Mouse (Mus musculus) bone marrow macrophage, adult 2 months (primary cell): ENCODE measurements around the gene Plagl1. TPM values are rescaled to one million over a fixed set of nuclear protein-coding genes. Genes with fewer than 3 reads are reported as not detected.

Experiments used
- H3K27ac ChIP-seq: 2 replicates; pipeline ENCODE4 v1.5.1; 2012; ENCODE audit warnings: low read depth, low read length; ENCODE audit not compliant: insufficient read depth
- H3K4me1 ChIP-seq: 2 replicates; pipeline ENCODE4 v1.6.1; 2012; ENCODE audit warnings: low read length; ENCODE audit not compliant: control insufficient read depth, insufficient read depth
- H3K4me3 ChIP-seq: 2 replicates; pipeline ENCODE4 v1.5.1; 2012; ENCODE audit warnings: mild to moderate bottlenecking, low read length, moderate library complexity; ENCODE audit not compliant: insufficient read depth
- CTCF ChIP-seq: IDR thresholded peaks from 2 replicates; pipeline ENCODE4 v1.5.1; 2012; ENCODE audit warnings: low read depth, mild to moderate bottlenecking, low read length, moderate library complexity
- POLR2A ChIP-seq: IDR thresholded peaks from 2 replicates; pipeline ENCODE4 v1.6.1; 2012; ENCODE audit warnings: mild to moderate bottlenecking, low read depth, low read length, borderline replicate concordance
- polyA plus RNA-seq: library from polyadenylated mRNA; stranded (reverse); fragments of >200 nt; gene quantifications from 2 replicates; pipeline ENCODE4 v1.2.4, GENCODE M21; 2012; ENCODE audit not compliant: missing spikeins, insufficient read depth, insufficient read length

The Plagl1 gene
- polyA plus RNA-seq, 1 experiment, result not detected

DNA sequence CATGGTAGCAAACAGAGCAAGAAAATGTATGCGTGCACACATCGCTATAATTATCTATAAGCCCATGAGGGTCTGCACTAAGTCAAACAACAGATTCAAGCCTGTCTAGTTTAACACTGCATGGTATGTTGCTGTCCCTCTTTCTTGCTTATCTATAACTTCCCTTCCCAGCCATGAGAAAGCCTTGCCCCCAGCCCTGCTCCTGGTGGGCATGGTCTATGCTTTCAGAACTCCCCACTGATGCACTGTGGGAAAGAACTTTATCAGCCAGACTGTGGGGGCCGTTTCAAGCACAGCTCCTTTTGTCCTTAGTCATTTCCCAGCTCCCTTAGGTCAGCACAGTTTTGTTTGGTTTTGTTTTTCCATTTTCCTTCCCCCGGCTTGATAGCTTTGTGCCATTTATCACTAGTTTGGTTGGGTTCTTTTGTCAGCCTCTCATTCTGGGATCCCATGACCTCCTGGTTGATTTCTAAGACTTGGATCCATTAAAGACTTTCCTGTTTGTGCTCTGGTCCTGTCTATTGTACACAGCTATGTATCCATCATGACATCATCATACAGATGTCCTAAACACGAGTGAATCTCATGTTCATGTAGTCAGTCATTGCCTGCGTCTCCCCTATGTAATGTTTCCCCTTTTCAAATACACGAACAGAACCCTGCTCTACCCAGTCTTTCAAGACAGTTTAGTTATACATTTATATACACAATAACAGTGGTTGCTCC is 16.7 kb downstream of the Plagl1 start:
- H3K4me1 ChIP-seq, result peaks cover 4% of the 10 kb centered on the region; the same call in 1 of the 2 replicates
- TF ChIP-seq POLR2A (no peak), CTCF (no peak)
- H3K4me3 ChIP-seq, result no peak overlapping the region
- H3K27ac ChIP-seq, result no peak overlapping the region

DNA sequence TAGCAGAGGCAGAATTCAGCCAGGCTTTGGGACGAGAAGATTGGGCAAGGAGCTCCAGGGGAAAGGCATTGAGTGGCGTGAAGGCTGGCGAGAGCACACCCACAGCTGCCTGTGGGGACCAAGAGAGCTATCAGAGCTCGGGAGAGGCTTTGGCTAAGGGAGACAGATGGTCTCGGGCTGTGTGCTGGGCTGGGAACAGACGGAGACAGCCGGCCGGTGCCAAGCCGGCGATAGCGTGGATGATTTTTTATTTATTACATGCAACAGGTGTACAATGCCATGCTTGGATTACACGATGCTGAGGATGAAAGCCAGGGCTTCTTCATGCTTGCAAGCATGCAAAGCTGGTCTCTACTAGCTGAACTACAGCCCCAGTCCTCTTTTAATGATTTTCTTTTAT is 22.2 kb downstream of the Plagl1 start:
- Histone ChIP-seq H3K4me3 (no peak overlapping the region), H3K4me1 (no peaks in the 10 kb centered on the region), H3K27ac (no peak overlapping the region)
- TF ChIP-seq CTCF, result no peak

DNA sequence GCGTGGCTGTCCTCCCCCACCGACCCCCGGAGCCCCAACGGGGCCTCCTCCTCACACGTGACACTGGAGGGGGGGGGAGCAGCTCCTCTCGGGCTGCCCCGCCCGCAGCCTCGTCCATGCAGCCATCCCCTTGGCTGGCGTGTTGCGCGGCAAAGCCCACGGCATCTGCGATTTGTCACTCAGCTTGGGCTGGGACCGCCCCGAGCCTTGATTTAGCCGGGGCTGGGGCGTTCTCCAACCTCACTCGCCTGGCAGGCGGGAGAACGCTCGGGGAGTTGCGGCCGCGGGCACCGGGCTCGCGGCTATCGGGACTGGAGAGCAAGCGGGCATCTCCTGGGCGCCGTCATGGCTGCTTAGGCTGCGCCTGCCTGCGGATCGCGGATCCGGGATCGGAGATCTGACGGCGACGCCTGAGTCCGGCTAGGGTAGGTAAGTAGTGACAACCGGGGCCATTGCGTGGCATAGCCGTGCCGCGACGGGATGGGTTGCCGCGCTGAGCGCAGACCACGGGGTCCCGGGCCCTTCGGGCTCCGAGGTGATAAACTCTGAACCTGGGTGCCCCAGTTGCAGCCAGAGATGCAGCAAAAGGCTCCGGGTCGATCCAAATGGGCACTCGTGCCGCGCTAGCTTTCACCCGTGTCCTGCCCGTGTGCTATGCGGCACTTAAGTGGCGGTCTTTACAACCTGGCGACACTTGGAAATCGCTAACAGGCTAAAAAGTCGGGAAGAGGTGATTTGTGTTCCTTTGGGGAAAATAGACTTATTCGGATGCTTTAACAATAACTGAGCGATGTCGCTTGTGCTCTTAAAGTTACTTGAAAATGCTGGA is 30.5 kb downstream of the Plagl1 start:
- no peak overlapping the region for H3K27ac ChIP-seq
- TF ChIP-seq POLR2A (no peak), CTCF (no peak)
- no peaks in the 10 kb centered on the region for H3K4me1 ChIP-seq
- peak overlapping the region; percentile 61 for H3K4me3 ChIP-seq

DNA sequence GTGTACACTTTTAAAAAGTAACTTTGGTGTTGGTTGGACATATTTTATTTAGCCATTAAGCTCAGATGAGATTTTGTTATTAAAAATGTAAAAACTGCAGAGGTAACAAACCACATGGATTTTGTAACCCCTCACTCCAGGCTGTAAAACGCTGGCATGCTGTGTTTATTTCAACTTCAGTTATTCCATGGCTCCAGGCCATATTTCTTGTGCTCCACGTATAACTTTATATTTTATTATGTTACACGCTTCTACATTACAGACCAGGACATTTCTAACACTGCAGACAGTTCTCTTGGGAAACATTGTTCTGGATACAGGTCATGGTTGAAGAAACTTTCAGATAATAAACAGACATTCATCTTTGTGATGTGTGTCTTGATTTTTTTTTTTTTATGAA is 32.7 kb downstream of the Plagl1 start:
- Histone ChIP-seq H3K27ac (no peak overlapping the region), H3K4me1 (no peaks in the 10 kb centered on the region), H3K4me3 (no peak overlapping the region)
- TF ChIP-seq POLR2A (no peak), CTCF (no peak)

DNA sequence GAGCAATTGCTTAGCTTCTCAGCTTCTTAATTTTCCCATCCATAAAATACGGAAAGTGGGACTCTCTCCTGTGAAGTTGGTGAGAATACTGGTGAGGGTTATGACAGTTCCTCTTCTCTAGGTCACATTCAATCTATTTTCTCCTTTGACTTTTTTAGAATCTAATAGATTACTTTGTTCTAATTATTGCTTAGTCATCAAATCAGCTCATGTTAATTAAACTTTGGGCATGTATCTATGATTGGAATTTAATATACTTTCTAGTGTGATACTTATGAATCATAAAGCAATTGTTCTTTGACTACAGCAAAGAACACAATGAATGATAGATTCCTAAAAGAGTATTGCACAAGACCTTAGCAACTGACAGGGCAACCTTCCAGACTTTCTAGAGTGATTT is 38.6 kb downstream of the Plagl1 start:
- Histone ChIP-seq H3K4me1 (peaks cover 3% of the 10 kb centered on the region), H3K27ac (no peak overlapping the region), H3K4me3 (no peak overlapping the region)
- TF ChIP-seq CTCF (no peak), POLR2A (no peak)

DNA sequence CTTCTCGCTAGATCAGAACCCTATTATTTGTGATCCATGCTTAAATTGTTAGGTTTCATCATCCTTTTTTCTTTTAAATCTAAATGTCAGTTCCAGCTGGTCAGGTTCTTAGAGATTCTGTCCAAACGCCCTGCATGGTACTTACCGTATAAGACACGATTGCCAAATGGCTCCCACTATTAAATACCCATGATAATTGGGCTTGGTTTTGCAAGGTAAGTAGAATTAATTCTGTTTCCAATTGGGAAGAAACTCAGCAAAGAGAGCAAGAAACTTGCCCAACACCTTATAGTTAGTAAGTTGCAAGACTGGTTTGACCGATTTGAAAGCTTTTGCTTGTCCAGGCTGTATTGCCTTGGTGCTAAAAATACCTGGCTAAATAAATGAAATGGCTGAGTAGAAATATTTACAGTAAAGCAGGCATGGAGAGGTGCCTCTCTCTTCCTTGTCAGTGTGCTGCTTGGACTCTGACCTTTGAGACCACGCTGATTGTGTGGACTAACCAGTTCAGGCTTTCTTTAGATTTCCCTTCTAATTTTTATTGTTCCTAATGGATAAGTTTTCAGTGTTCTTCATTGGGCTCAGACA is 39.9 kb downstream of the Plagl1 start:
- TF ChIP-seq CTCF (no peak), POLR2A (no peak)

DNA sequence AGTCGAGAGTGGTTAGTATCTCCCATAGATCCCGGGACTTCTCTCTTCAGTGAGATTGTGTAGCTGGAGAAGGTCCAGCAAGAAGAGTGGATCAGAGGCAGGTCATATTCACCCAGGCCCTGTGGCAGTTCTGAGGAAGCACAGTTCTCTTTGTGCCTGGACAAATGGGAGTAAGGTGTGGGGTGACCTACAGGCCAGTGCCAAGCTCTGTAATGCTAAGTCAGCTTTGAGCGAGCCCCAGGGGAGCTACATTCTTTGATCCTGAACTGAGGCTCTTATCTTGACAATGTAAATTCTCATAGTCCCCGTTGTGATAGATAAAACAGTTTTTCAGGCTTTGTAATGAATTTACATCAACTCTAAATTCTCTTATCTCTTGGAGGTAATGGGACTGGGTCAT is 42.1 kb downstream of the Plagl1 start:
- peaks cover 4% of the 10 kb centered on the region for H3K4me1 ChIP-seq
- TF ChIP-seq CTCF (no peak), POLR2A (no peak)
- H3K27ac ChIP-seq, result no peak overlapping the region
- no peak overlapping the region for H3K4me3 ChIP-seq

More for the DNA sequence above, 39.9 kb downstream of the Plagl1 start:
- H3K4me1 ChIP-seq, result peaks cover 4% of the 10 kb centered on the region
- H3K27ac ChIP-seq, result no peak overlapping the region
- no peak overlapping the region for H3K4me3 ChIP-seq

DNA sequence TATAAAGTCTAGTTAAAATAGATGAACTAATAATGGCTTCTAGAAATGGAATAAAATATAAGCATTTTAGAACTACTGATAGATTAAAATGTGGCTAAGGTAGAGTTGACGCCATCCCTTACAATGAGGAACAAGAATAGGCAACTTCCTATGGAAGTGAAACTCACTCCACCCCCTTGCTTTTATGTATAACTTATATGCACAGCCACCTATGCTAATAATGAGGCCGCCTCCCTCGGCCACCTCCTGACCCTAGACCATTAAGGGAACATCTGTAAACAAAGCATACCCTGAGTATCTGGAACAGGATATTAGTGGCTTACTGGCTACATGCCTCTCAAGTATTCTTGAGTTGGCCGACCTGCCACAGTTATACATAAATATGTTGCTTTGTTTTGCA is 43.5 kb downstream of the Plagl1 start:
- Histone ChIP-seq H3K27ac (no peak overlapping the region), H3K4me3 (no peak overlapping the region), H3K4me1 (peaks cover 4% of the 10 kb centered on the region)
- no peak for TF ChIP-seq CTCF
- no peak for TF ChIP-seq POLR2A

DNA sequence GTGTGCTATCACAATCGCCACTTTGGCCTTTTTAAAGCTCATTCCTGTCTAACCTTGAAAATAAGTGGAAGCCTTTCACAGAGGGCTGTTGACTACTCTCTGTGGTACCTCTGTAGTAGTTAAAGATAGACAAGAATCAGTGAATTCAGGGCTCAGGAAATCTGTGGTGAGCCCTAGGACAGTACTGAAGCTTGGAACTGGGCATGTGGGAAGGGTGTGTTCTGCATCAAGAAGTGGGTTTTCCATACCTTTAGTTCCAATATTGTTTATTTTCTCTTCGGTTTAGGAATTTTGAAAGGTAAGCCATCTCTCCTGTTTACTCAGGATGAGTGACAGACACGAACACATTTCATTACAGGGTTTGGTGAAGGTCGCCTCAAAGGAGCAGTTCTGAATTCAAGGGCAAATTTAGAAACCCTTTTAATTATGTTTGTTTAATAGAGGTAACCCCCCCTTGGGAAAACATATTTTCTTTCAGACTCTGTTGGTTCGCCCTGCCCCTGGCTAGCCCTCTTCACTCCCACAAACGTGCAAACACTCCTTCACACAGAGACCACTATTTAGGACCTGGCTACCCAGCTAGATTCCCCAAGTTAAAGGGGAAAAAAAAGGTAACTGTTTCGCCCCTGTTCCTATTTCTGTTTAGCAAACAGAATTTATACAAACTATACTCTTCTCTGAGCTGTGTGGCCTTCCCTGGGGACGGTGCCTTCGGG is 46.8 kb downstream of the Plagl1 start:
- Histone ChIP-seq H3K4me3 (no peak overlapping the region), H3K4me1 (peaks cover 4% of the 10 kb centered on the region), H3K27ac (no peak overlapping the region)
- TF ChIP-seq CTCF (no peak), POLR2A (no peak)

DNA sequence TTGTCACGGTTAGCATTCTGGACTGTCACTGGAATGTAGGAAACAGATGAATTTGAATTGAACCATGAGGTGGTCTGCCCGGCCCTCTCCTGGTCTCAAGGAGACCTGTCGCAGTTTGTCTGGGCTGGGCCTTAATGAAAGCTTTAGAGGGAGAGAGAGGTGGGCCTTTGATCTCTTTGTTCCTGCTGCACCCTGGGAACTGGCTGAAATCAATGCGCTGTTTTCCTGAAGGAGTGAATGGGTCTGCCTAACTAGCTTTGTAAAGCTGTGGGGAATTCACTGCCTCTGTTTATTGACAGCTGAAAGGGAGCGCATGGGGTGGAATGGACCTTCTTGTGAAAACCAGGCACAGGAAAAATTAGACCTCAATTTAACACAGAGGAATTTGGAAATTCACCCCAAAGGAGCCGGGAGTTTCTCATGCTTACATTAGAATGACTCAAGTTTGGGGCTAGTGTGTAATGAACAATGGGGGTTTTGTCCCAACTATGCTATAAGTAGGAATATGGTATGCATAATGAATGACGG is 47.8 kb downstream of the Plagl1 start:
- TF ChIP-seq CTCF (no peak), POLR2A (no peak)
- Histone ChIP-seq H3K27ac (no peak overlapping the region), H3K4me1 (peaks cover 4% of the 10 kb centered on the region), H3K4me3 (no peak overlapping the region)
